Mouse (Mus musculus) forebrain, embryonic 12.5 days (tissue): ENCODE data around the gene Pou4f2. TPM values are rescaled to one million over a fixed set of nuclear protein-coding genes. Genes with fewer than 3 reads are reported as not detected.

Experiments used
- polyA plus RNA-seq: library from polyadenylated mRNA; unstranded; fragments of >200 nt; fragmentation: Nextera tagmentation; extraction: Ambion mirVana; gene quantifications from 2 replicates; pipeline ENCODE4 v1.2.1, GENCODE M21; 2016

Pou4f2 gene
- polyA plus RNA-seq, 1 experiment from 2014 or later = not detected

Other genes starting within 250 kb of the Pou4f2 start
- 0.31 and 0.33 TPM in 2 replicates for gene Ttc29, start 223.3 kb downstream of the Pou4f2 start, polyA plus RNA-seq
- gene Rbmxl1, start 72.3 kb upstream of the Pou4f2 start, polyA plus RNA-seq = 345 and 356 TPM in 2 replicates
- 11.2 and 11.6 TPM in 2 replicates for gene Slc10a7, start 72.7 kb upstream of the Pou4f2 start, polyA plus RNA-seq